Mouse (Mus musculus) frontal cortex, postnatal 36 days (tissue): ENCODE measurements around the gene Tex44.

ENCODE experiments used
- DNase-seq, 2 experiments: peaks; one replicate each; pipeline ENCODE4 v3.0.0; 2022; ENCODE audit warnings: low spot score in 2 of 2

The Tex44 gene

GRCm38 (mm10) chr1:86423879-86424278 lies 2.2 kb upstream of the Tex44 start:
- DNase-seq = no peak

- no peak for DNase-seq
Observed at GRCm38 (mm10) chr1:86424336-86424735, 1.8 kb upstream of the Tex44 start.

GRCm38 (mm10) chr1:86424835-86425547 lies 1.1 kb upstream of the Tex44 start:
- no peak for DNase-seq

- peak; percentile 78 to 89 for DNase-seq
Observed at GRCm38 (mm10) chr1:86430056-86430455, 3.9 kb downstream of the Tex44 start.

GRCm38 (mm10) chr1:86432778-86433177 lies 6.6 kb downstream of the Tex44 start:
- no peak for DNase-seq

GRCm38 (mm10) chr1:86433359-86433758 lies 7.2 kb downstream of the Tex44 start:
- DNase-seq = no peak

- DNase-seq = no peak
Observed at GRCm38 (mm10) chr1:86434001-86434400, 7.9 kb downstream of the Tex44 start.

- peak; percentile 99 for DNase-seq
Observed at GRCm38 (mm10) chr1:86434439-86435201, 8.5 kb downstream of the Tex44 start.

- DNase-seq = peak; percentile 60 to 73
Observed at GRCm38 (mm10) chr1:86435302-86435821, 9.2 kb downstream of the Tex44 start.

GRCm38 (mm10) chr1:86437219-86438013 lies 11.3 kb downstream of the Tex44 start:
- no peak for DNase-seq

- DNase-seq = no peak
Observed at GRCm38 (mm10) chr1:86438014-86438319, 11.8 kb downstream of the Tex44 start.

- no peak for DNase-seq
Observed at GRCm38 (mm10) chr1:86438501-86438900, 12.4 kb downstream of the Tex44 start.

- no peak for DNase-seq
Observed at GRCm38 (mm10) chr1:86439487-86440170, 13.5 kb downstream of the Tex44 start.

GRCm38 (mm10) chr1:86440171-86440886 lies 14.2 kb downstream of the Tex44 start:
- DNase-seq = peak; percentile 90 to 95

GRCm38 (mm10) chr1:86440887-86441723 lies 15.0 kb downstream of the Tex44 start:
- DNase-seq = no peak

- no peak for DNase-seq
Observed at GRCm38 (mm10) chr1:86441724-86441979, 15.5 kb downstream of the Tex44 start.

- DNase-seq = peak; percentile 87 to 88
Observed at GRCm38 (mm10) chr1:86441980-86442831, 16.1 kb downstream of the Tex44 start.

- DNase-seq = no peak
Observed at GRCm38 (mm10) chr1:86442832-86443231, 16.7 kb downstream of the Tex44 start.

GRCm38 (mm10) chr1:86443386-86444172 lies 17.4 kb downstream of the Tex44 start:
- no peak for DNase-seq
